Mouse (Mus musculus) heart, embryonic 11.5 days (tissue): ENCODE results near the gene Erp29. TPM values are rescaled to one million over a fixed set of nuclear protein-coding genes. Genes with fewer than 3 reads are reported as not detected.
"Not testable (repeated sequence)": the region's sequence is repeated elsewhere in the genome, so short reads cannot be mapped to it uniquely, and the experiment has no call there.

Experiments used
- ATAC-seq: fragments of 200-750 bp; cut with Nextera tagmentation; replicated peaks from 2 replicates; pipeline ENCODE4 v1.8.0; 2017; ENCODE audit warnings: moderate library complexity; ENCODE audit not compliant: insufficient number of reproducible peaks, low FRiP score, low TSS enrichment
- H3K27ac ChIP-seq: fragments of 300-500 bp; sonication (generic); 2 replicates; pipeline ENCODE4 v1.5.1; 2014; ENCODE audit warnings: mild to moderate bottlenecking, low read depth, low read length
- H3K27me3 ChIP-seq: fragments of 300-500 bp; sonication (generic); 2 replicates; pipeline ENCODE4 v1.6.1; 2014; ENCODE audit warnings: mild to moderate bottlenecking, low read length, mixed read lengths; ENCODE audit not compliant: control insufficient read depth, insufficient read depth
- H3K36me3 ChIP-seq: fragments of 300-500 bp; sonication (generic); 2 replicates; pipeline ENCODE4 v1.6.1; 2014; ENCODE audit warnings: mild to moderate bottlenecking, low read length, moderate library complexity, mixed read lengths; ENCODE audit not compliant: control insufficient read depth, insufficient read depth
- H3K4me1 ChIP-seq: fragments of 300-500 bp; sonication (generic); 2 replicates; pipeline ENCODE4 v1.6.1; 2014; ENCODE audit warnings: low read length; ENCODE audit not compliant: control insufficient read depth, insufficient read depth
- H3K4me2 ChIP-seq: fragments of 300-500 bp; sonication (generic); 2 replicates; pipeline ENCODE4 v1.6.1; 2014; ENCODE audit warnings: mild to moderate bottlenecking, moderate library complexity
- H3K4me3 ChIP-seq: fragments of 300-500 bp; sonication (generic); 2 replicates; pipeline ENCODE4 v1.5.1; 2014; ENCODE audit warnings: low read depth, low read length
- H3K9ac ChIP-seq: fragments of 300-500 bp; sonication (generic); 2 replicates; pipeline ENCODE4 v1.6.1; 2014; ENCODE audit warnings: mild to moderate bottlenecking, low read depth, low read length, moderate library complexity
- H3K9me3 ChIP-seq: fragments of 300-500 bp; sonication (generic); replicated peaks from 2 replicates; pipeline ENCODE4 v1.6.1; 2016; ENCODE audit warnings: low read length; ENCODE audit not compliant: control insufficient read depth
- WGBS: fragments of 180-500 bp; shearing (Covaris S2); extraction: QIAGEN DNeasy Blood & Tissue Kit; methylation state at CpG from one replicate; pipeline ENCODE4 v1.1.7; 2014; ENCODE audit not compliant: insufficient replicate concordance; 5-methylcytosine and 5-hydroxymethylcytosine counted together
- polyA plus RNA-seq: library from polyadenylated mRNA; unstranded; fragments of >200 nt; fragmentation: Nextera tagmentation; extraction: Ambion mirVana; gene quantifications from 2 replicates; pipeline ENCODE4 v1.2.1, GENCODE M21; 2014

Erp29 gene
- polyA plus RNA-seq: 137 and 153 TPM in 2 replicates

- Histone ChIP-seq H3K9ac (peak within 1 kb of the TSS; percentile 99), H3K4me1 (peaks cover 25% of the 10 kb centered on the region), H3K27me3 (no peaks in the 10 kb centered on the region), H3K4me3 (peak within 1 kb of the TSS; percentile 96), H3K36me3 (peaks cover 4% of the 10 kb centered on the region; the same call in 1 of the 2 replicates), H3K4me2 (peak within 1 kb of the TSS; percentile 75), H3K9me3 (no peaks in the 10 kb centered on the region), H3K27ac (peak within 1 kb of the TSS; percentile 97)
- peak; percentile 91 for ATAC-seq
- WGBS: 0% methylated on average over 71 of the region's 97 CpGs
These were observed at the start of gene Erp29 for GRCm38 (mm10) chr5:121452026-121452869. Gene Erp29 (minus strand): TSS chr5:121452506.

DNA sequence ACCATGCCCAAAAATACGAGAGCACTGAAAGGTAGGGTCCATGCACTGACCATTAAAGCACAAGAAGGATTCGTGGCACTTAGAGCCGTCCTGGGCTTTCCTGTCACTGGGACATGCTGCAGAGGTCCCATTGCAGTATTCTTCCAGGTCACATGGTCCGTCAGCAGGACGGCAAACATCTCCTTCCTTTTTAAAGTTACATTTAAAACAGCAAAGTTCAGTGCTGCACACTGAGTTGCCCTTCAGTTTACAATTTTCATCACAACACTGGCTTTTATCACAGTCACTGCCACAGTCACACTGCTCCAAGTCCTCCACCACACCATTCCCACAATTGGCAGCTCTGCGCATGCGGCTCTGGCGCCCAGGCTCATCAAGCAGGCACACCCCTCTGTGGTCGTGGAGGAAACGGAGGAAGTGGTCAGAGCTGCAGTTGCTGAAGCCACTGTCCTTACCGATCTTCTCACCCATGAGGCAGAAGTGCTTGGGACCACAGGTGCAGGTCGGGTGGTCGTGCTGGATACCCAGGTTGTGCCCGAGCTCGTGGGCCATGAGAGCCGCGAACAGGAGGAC, 49.2 kb upstream of the Erp29 start:
- not testable (repeated sequence) for H3K9ac ChIP-seq, H3K27me3 ChIP-seq, ATAC-seq, H3K27ac ChIP-seq, H3K4me3 ChIP-seq, H3K36me3 ChIP-seq, H3K4me2 ChIP-seq, H3K9me3 ChIP-seq, H3K4me1 ChIP-seq
- 67% methylated on average over 10 of the region's 17 CpGs for WGBS

GRCm38 (mm10) chr5:121500719-121501118, 48.4 kb upstream of the Erp29 start:
- WGBS: 62% methylated on average over 7 of the region's 7 CpGs
- Histone ChIP-seq H3K36me3 (no peaks in the 10 kb centered on the region), H3K4me2 (no peak overlapping the region), H3K9me3 (no peaks in the 10 kb centered on the region), H3K9ac (0 out of 2 replicates have a peak overlapping the region, but pooled peaks have one; percentile 28), H3K4me3 (no peak overlapping the region), H3K27me3 (no peaks in the 10 kb centered on the region), H3K4me1 (no peaks in the 10 kb centered on the region), H3K27ac (no peak overlapping the region)
- ATAC-seq: no peak

GRCm38 (mm10) chr5:121493305-121493704, 41.0 kb upstream of the Erp29 start:
- Histone ChIP-seq H3K4me3 (no peak overlapping the region), H3K27me3 (no peaks in the 10 kb centered on the region), H3K27ac (no peak overlapping the region), H3K9ac (no peak overlapping the region), H3K4me1 (no peaks in the 10 kb centered on the region), H3K36me3 (no peaks in the 10 kb centered on the region), H3K4me2 (no peak overlapping the region), H3K9me3 (no peaks in the 10 kb centered on the region)
- no peak for ATAC-seq
- WGBS: 70% methylated on average over 8 of the region's 8 CpGs

- no peak overlapping the region for H3K9ac ChIP-seq
- WGBS: 78% methylated on average over 5 of the region's 5 CpGs
- ATAC-seq: no peak
- no peak overlapping the region for H3K4me2 ChIP-seq
- H3K4me1 ChIP-seq: no peaks in the 10 kb centered on the region
- no peak overlapping the region for H3K4me3 ChIP-seq
- H3K9me3 ChIP-seq: no peaks in the 10 kb centered on the region
- no peak overlapping the region for H3K27ac ChIP-seq
- no peaks in the 10 kb centered on the region for H3K27me3 ChIP-seq
- H3K36me3 ChIP-seq: no peaks in the 10 kb centered on the region; the same call in 1 of the 2 replicates
These were observed 32.5 kb upstream of the Erp29 start for GRCm38 (mm10) chr5:121484801-121485200.

GRCm38 (mm10) chr5:121477680-121478079, 25.4 kb upstream of the Erp29 start:
- Histone ChIP-seq H3K9ac (no peak overlapping the region), H3K9me3 (no peaks in the 10 kb centered on the region), H3K27ac (no peak overlapping the region), H3K4me3 (no peak overlapping the region), H3K4me1 (no peaks in the 10 kb centered on the region), H3K27me3 (no peaks in the 10 kb centered on the region), H3K36me3 (no peaks in the 10 kb centered on the region), H3K4me2 (no peak overlapping the region)
- 36% methylated on average over 3 of the region's 3 CpGs for WGBS
- ATAC-seq: no peak

DNA sequence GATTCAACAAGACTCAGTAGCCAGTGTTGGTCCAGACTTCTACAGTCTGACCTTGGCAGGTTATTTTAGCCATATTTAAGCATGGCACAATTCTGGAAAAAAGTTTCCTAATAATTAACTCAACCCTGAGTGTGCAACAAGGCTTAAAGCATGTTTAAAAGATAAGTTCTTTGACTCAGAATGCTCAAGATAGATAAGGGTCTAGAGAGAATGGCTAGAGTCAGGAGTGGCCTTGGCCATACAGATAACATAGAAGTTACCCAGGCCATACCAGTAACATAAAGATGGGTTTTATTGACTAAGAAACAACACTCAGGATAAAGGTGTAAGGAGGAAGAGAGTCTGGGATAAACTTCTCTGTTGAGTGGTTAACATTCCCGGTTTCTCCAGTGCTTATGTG, 23.7 kb upstream of the Erp29 start:
- 71% methylated on average over 1 of the region's 1 CpGs for WGBS
- ATAC-seq: peak; percentile 77
- Histone ChIP-seq H3K36me3 (no peaks in the 10 kb centered on the region), H3K27ac (peak overlapping the region; percentile 50; the same call in 1 of the 2 replicates), H3K9ac (no peak overlapping the region), H3K4me3 (no peak overlapping the region), H3K4me1 (no peaks in the 10 kb centered on the region), H3K4me2 (no peak overlapping the region), H3K9me3 (no peaks in the 10 kb centered on the region), H3K27me3 (no peaks in the 10 kb centered on the region)

- H3K27ac ChIP-seq: no peak overlapping the region
- no peak overlapping the region for H3K4me3 ChIP-seq
- no peaks in the 10 kb centered on the region for H3K27me3 ChIP-seq
- no peak for ATAC-seq
- H3K36me3 ChIP-seq: no peaks in the 10 kb centered on the region
- no peaks in the 10 kb centered on the region for H3K9me3 ChIP-seq
- H3K9ac ChIP-seq: no peak overlapping the region
- no peak overlapping the region for H3K4me2 ChIP-seq
- WGBS: 74% methylated on average over 7 of the region's 7 CpGs
- H3K4me1 ChIP-seq: no peaks in the 10 kb centered on the region
These were observed 22.3 kb upstream of the Erp29 start for GRCm38 (mm10) chr5:121474610-121475009.
